Mouse (Mus musculus): Measurements from ENCODE around the gene Cd151. TPM values are rescaled to one million over a fixed set of nuclear protein-coding genes. Genes with fewer than 3 reads are reported as not detected.

The Cd151 gene
- polyA plus RNA-seq, 1 experiment, result 58.4 TPM

GRCm38 (mm10) chr7:141501820-141502555, 34.8 kb downstream of the Cd151 start:
- H3K4me3 ChIP-seq (ENCODE audit: insufficient read depth, low read length), result no peak overlapping the region
- H3K4me1 ChIP-seq (ENCODE audit: control insufficient read depth, insufficient read depth, low read length), result no peaks in the 10 kb centered on the region
- TF ChIP-seq POLR2A (IDR thresholded peaks at IDR 0.05; ENCODE audit: low read depth, low read length), result no peak
- TF ChIP-seq CTCF (IDR thresholded peaks at IDR 0.05; ENCODE audit: borderline replicate concordance, insufficient read depth, low read length), result no peak
- no peak overlapping the region for H3K27ac ChIP-seq (ENCODE audit: insufficient read depth, low read length)

- Histone ChIP-seq H3K27ac (ENCODE audit: insufficient read depth, low read length) (no peak overlapping the region), H3K4me1 (ENCODE audit: control insufficient read depth, insufficient read depth, low read length) (no peaks in the 10 kb centered on the region), H3K4me3 (ENCODE audit: insufficient read depth, low read length) (no peak overlapping the region)
- TF ChIP-seq POLR2A (IDR thresholded peaks at IDR 0.05; ENCODE audit: low read depth, low read length), result no peak
- TF ChIP-seq CTCF (IDR thresholded peaks at IDR 0.05; ENCODE audit: borderline replicate concordance, insufficient read depth, low read length), result no peak
These were observed 35.3 kb downstream of the Cd151 start for GRCm38 (mm10) chr7:141502556-141502905.

GRCm38 (mm10) chr7:141506278-141506677, 39.1 kb downstream of the Cd151 start:
- H3K4me1 ChIP-seq (ENCODE audit: control insufficient read depth, insufficient read depth, low read length), result no peaks in the 10 kb centered on the region
- TF ChIP-seq CTCF (IDR thresholded peaks at IDR 0.05; ENCODE audit: borderline replicate concordance, insufficient read depth, low read length) (no peak), POLR2A (IDR thresholded peaks at IDR 0.05; ENCODE audit: low read depth, low read length) (no peak)
- no peak overlapping the region for H3K4me3 ChIP-seq (ENCODE audit: insufficient read depth, low read length)
- H3K27ac ChIP-seq (ENCODE audit: insufficient read depth, low read length), result no peak overlapping the region

DNA sequence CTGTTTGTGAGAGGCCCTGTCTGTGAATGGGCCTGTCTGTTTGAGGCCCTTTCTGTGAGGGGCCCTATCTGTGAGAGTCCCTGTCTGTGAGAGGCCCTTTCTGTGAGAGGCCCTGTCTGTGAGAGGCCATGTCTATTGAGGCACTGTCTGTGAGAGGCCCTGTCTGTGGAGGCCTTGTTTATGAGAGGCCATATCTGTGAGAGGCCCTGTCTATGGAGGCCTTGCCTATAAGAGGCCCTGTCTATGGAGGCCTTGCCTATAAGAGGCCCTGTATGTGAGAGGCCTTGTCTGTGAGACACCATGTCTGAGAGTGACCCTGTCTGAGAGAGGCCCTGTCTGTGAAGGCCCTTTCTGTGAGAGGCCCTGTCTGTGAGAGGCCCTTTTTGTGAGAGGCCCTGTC, 41.0 kb downstream of the Cd151 start:
- no peak overlapping the region for H3K4me3 ChIP-seq (ENCODE audit: insufficient read depth, low read length)
- no peaks in the 10 kb centered on the region for H3K4me1 ChIP-seq (ENCODE audit: control insufficient read depth, insufficient read depth, low read length)
- H3K27ac ChIP-seq (ENCODE audit: insufficient read depth, low read length), result no peak overlapping the region
- TF ChIP-seq POLR2A (IDR thresholded peaks at IDR 0.05; ENCODE audit: low read depth, low read length), result no peak
- no peak for TF ChIP-seq CTCF (IDR thresholded peaks at IDR 0.05; ENCODE audit: borderline replicate concordance, insufficient read depth, low read length)

GRCm38 (mm10) chr7:141510196-141510595, 43.0 kb downstream of the Cd151 start:
- no peaks in the 10 kb centered on the region for H3K4me1 ChIP-seq (ENCODE audit: control insufficient read depth, insufficient read depth, low read length)
- TF ChIP-seq POLR2A (IDR thresholded peaks at IDR 0.05; ENCODE audit: low read depth, low read length), result no peak
- no peak for TF ChIP-seq CTCF (IDR thresholded peaks at IDR 0.05; ENCODE audit: borderline replicate concordance, insufficient read depth, low read length)
- no peak overlapping the region for H3K4me3 ChIP-seq (ENCODE audit: insufficient read depth, low read length)
- H3K27ac ChIP-seq (ENCODE audit: insufficient read depth, low read length), result no peak overlapping the region

- H3K4me1 ChIP-seq (ENCODE audit: control insufficient read depth, insufficient read depth, low read length), result no peaks in the 10 kb centered on the region
- TF ChIP-seq CTCF (IDR thresholded peaks at IDR 0.05; ENCODE audit: borderline replicate concordance, insufficient read depth, low read length), result no peak
- TF ChIP-seq POLR2A (IDR thresholded peaks at IDR 0.05; ENCODE audit: low read depth, low read length), result no peak
- no peak overlapping the region for H3K4me3 ChIP-seq (ENCODE audit: insufficient read depth, low read length)
- H3K27ac ChIP-seq (ENCODE audit: insufficient read depth, low read length), result no peak overlapping the region
These were observed 43.5 kb downstream of the Cd151 start for GRCm38 (mm10) chr7:141510681-141511191.

GRCm38 (mm10) chr7:141517638-141518037, 50.4 kb downstream of the Cd151 start:
- H3K4me1 ChIP-seq (ENCODE audit: control insufficient read depth, insufficient read depth, low read length), result no peaks in the 10 kb centered on the region
- TF ChIP-seq CTCF (IDR thresholded peaks at IDR 0.05; ENCODE audit: borderline replicate concordance, insufficient read depth, low read length) (no peak), POLR2A (IDR thresholded peaks at IDR 0.05; ENCODE audit: low read depth, low read length) (no peak)
- H3K4me3 ChIP-seq (ENCODE audit: insufficient read depth, low read length), result no peak overlapping the region
- H3K27ac ChIP-seq (ENCODE audit: insufficient read depth, low read length), result no peak overlapping the region

- Histone ChIP-seq H3K4me3 (ENCODE audit: insufficient read depth, low read length) (no peak overlapping the region), H3K4me1 (ENCODE audit: control insufficient read depth, insufficient read depth, low read length) (no peaks in the 10 kb centered on the region), H3K27ac (ENCODE audit: insufficient read depth, low read length) (no peak overlapping the region)
- no peak for TF ChIP-seq CTCF (IDR thresholded peaks at IDR 0.05; ENCODE audit: borderline replicate concordance, insufficient read depth, low read length)
- TF ChIP-seq POLR2A (IDR thresholded peaks at IDR 0.05; ENCODE audit: low read depth, low read length), result no peak
These were observed 51.1 kb downstream of the Cd151 start for GRCm38 (mm10) chr7:141518296-141518695.

DNA sequence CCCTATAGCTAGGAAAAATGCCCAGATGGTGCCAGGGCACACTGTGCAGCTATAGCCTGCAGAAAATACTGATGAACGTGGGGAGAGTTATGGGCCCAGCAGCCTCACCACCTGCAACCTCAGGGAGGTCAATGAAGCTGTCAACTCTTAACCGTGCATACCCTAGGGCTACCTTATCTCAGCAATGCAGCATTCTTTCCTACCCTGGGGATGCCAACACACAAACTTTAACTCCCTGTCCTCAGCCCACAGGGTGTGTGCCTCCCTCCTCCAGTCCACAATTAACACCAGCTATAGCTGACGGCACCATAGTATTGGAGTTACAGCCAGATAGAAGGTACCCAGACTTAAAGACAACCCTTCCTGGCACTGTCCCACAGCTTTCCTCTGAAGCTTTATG, 51.7 kb downstream of the Cd151 start:
- peaks cover 2% of the 10 kb centered on the region; the same call in 1 of the 2 replicates for H3K4me1 ChIP-seq (ENCODE audit: control insufficient read depth, insufficient read depth, low read length)
- H3K27ac ChIP-seq (ENCODE audit: insufficient read depth, low read length), result no peak overlapping the region
- H3K4me3 ChIP-seq (ENCODE audit: insufficient read depth, low read length), result no peak overlapping the region
- no peak for TF ChIP-seq POLR2A (IDR thresholded peaks at IDR 0.05; ENCODE audit: low read depth, low read length)
- no peak for TF ChIP-seq CTCF (IDR thresholded peaks at IDR 0.05; ENCODE audit: borderline replicate concordance, insufficient read depth, low read length)

- TF ChIP-seq CTCF (IDR thresholded peaks at IDR 0.05; ENCODE audit: borderline replicate concordance, insufficient read depth, low read length), result no peak
- no peak for TF ChIP-seq POLR2A (IDR thresholded peaks at IDR 0.05; ENCODE audit: low read depth, low read length)
- Histone ChIP-seq H3K27ac (ENCODE audit: insufficient read depth, low read length) (no peak overlapping the region), H3K4me3 (ENCODE audit: insufficient read depth, low read length) (no peak overlapping the region)
These were observed 52.6 kb downstream of the Cd151 start for GRCm38 (mm10) chr7:141519795-141520194.

More at GRCm38 (mm10) chr7:141519795-141520194, 52.6 kb downstream of the Cd151 start:
- peaks cover 9% of the 10 kb centered on the region; the same call in 1 of the 2 replicates for H3K4me1 ChIP-seq (ENCODE audit: control insufficient read depth, insufficient read depth, low read length)

Other genes starting within 250 kb of the Cd151 start
- 54.7 and 58.7 TPM in 2 replicates for gene Phrf1, start 238.6 kb upstream of the Cd151 start, polyA plus RNA-seq (2011; ENCODE audit: insufficient read length, low read depth, missing spikeins)
- gene Irf7, start 200.9 kb upstream of the Cd151 start, polyA plus RNA-seq (2011; ENCODE audit: insufficient read length, low read depth, missing spikeins), result 6.0 and 7.2 TPM in 2 replicates
- not detected in 2 replicates for gene Cdhr5, start 190.6 kb upstream of the Cd151 start, polyA plus RNA-seq (2011; ENCODE audit: insufficient read length, low read depth, missing spikeins)
- gene Sct, start 188.3 kb upstream of the Cd151 start, polyA plus RNA-seq (2011; ENCODE audit: insufficient read length, low read depth, missing spikeins), result not detected in 2 replicates
- gene Drd4, start 175.4 kb upstream of the Cd151 start, polyA plus RNA-seq (2011; ENCODE audit: insufficient read length, low read depth, missing spikeins), result 0.28 TPM in 1 of 2 replicates, not detected in the other
- gene Deaf1, start 139.7 kb upstream of the Cd151 start, polyA plus RNA-seq (2011; ENCODE audit: insufficient read length, low read depth, missing spikeins), result 30.5 and 37.2 TPM in 2 replicates
- 24.6 and 25.4 TPM in 2 replicates for gene Tmem80, start 139.7 kb upstream of the Cd151 start, polyA plus RNA-seq (2011; ENCODE audit: insufficient read length, low read depth, missing spikeins)
- 4.2 and 9.1 TPM in 2 replicates for gene Eps8l2, start 128.5 kb upstream of the Cd151 start, polyA plus RNA-seq (2011; ENCODE audit: insufficient read length, low read depth, missing spikeins)
- gene Taldo1, start 75.2 kb upstream of the Cd151 start, polyA plus RNA-seq (2011; ENCODE audit: insufficient read length, low read depth, missing spikeins), result 93.0 and 121 TPM in 2 replicates
- gene Gatd1, start 53.3 kb upstream of the Cd151 start, polyA plus RNA-seq (2011; ENCODE audit: insufficient read length, low read depth, missing spikeins), result 30.5 and 41.5 TPM in 2 replicates
- gene Cend1, start 37.9 kb upstream of the Cd151 start, polyA plus RNA-seq (2011; ENCODE audit: insufficient read length, low read depth, missing spikeins), result 4.9 and 5.4 TPM in 2 replicates
- 24.0 and 26.9 TPM in 2 replicates for gene Slc25a22, start 29.5 kb upstream of the Cd151 start, polyA plus RNA-seq (2011; ENCODE audit: insufficient read length, low read depth, missing spikeins)
- gene Pidd1, start 23.4 kb upstream of the Cd151 start, polyA plus RNA-seq (2011; ENCODE audit: insufficient read length, low read depth, missing spikeins), result 12.4 and 18.1 TPM in 2 replicates
- gene Rplp2, start 20.0 kb upstream of the Cd151 start, polyA plus RNA-seq (2011; ENCODE audit: insufficient read length, low read depth, missing spikeins), result 1,600 and 1,818 TPM in 2 replicates
- 18.9 and 26.7 TPM in 2 replicates for gene Pnpla2, start 12.2 kb upstream of the Cd151 start, polyA plus RNA-seq (2011; ENCODE audit: insufficient read length, low read depth, missing spikeins)
- 1.3 and 2.7 TPM in 2 replicates for gene Cracr2b, start 6.3 kb upstream of the Cd151 start, polyA plus RNA-seq (2011; ENCODE audit: insufficient read length, low read depth, missing spikeins)
- 13.1 and 24.1 TPM in 2 replicates for gene Polr2l, start 7.7 kb downstream of the Cd151 start, polyA plus RNA-seq (2011; ENCODE audit: insufficient read length, low read depth, missing spikeins)
- 184 and 207 TPM in 2 replicates for gene Tspan4, start 7.8 kb downstream of the Cd151 start, polyA plus RNA-seq (2011; ENCODE audit: insufficient read length, low read depth, missing spikeins)
- gene Chid1, start 72.5 kb downstream of the Cd151 start, polyA plus RNA-seq (2011; ENCODE audit: insufficient read length, low read depth, missing spikeins), result 45.8 and 48.7 TPM in 2 replicates
- 128 TPM in 2 replicates for gene Ap2a2, start 94.8 kb downstream of the Cd151 start, polyA plus RNA-seq (2011; ENCODE audit: insufficient read length, low read depth, missing spikeins)
- gene Muc6, start 187.9 kb downstream of the Cd151 start, polyA plus RNA-seq (2011; ENCODE audit: insufficient read length, low read depth, missing spikeins), result not detected in 2 replicates
- gene Muc2, start 222.9 kb downstream of the Cd151 start, polyA plus RNA-seq (2011; ENCODE audit: insufficient read length, low read depth, missing spikeins), result 0.21 and 0.83 TPM in 2 replicates